Comparison of ENCODE assay signal across 14 mouse cellular contexts in genomic region chr1:86480735-86481447, GRCm38 (mm10). TPM values are rescaled to one million over a fixed set of nuclear protein-coding genes. Genes with fewer than 3 reads are reported as not detected.
DNase-seq lines count a peak whose midpoint lies in the region; ATAC-seq and TF ChIP-seq lines count a peak whose summit lies in the region.
"Had no signal": no experiment of that assay in that cellular context is flagged by ENCODE, and none has a peak within 500 bp of the region (broad histone marks: within the 10 kb centered on the region; RNA-seq: fewer than 3 reads in every experiment).

No protein-coding gene starts in this region.

- TF ChIP-seq POLR2A in bone marrow, adult 2 months (IDR thresholded peaks at IDR 0.05; ENCODE audit: borderline replicate concordance, control insufficient read depth, low read depth, low read length) = no peak

- H3K36me3 ChIP-seq in lung, embryonic 14.5 days (ENCODE audit: insufficient read depth) = no peaks in the 10 kb centered on the region
- H3K36me3 ChIP-seq in intestine, embryonic 16.5 days (ENCODE audit: control insufficient read depth, insufficient read depth, low read length) = no peaks in the 10 kb centered on the region
- no peaks in the 10 kb centered on the region for H3K36me3 ChIP-seq in liver, embryonic 16.5 days (ENCODE audit: control insufficient read depth, insufficient read depth)
- H3K36me3 ChIP-seq: heart, embryonic 12.5 days; midbrain, embryonic 12.5 days had no signal

- 0 out of 2 replicates have a peak, but pooled peaks cover 5% of the 10 kb centered on the region for H3K4me1 ChIP-seq in lung, embryonic 14.5 days (ENCODE audit: insufficient read depth)
- H3K4me1 ChIP-seq in bone marrow, adult 2 months (ENCODE audit: control insufficient read depth, insufficient read depth, low read length) = peaks cover 5% of the 10 kb centered on the region; the same call in 1 of the 2 replicates
- H3K4me1 ChIP-seq in intestine, embryonic 16.5 days (ENCODE audit: control insufficient read depth, insufficient read depth, low read length) = peaks cover 26% of the 10 kb centered on the region
- H3K4me1 ChIP-seq in liver, embryonic 16.5 days (ENCODE audit: control insufficient read depth, low read depth, low read length) = peaks cover 45% of the 10 kb centered on the region

- H3K27ac ChIP-seq in lung, embryonic 14.5 days (ENCODE audit: low read depth) = peak overlapping the region; percentile 66
- H3K27ac ChIP-seq in bone marrow, adult 2 months (ENCODE audit: control insufficient read depth, insufficient read depth, low read depth, low read length, poor library complexity) = 0 out of 2 replicates have a peak overlapping the region, but pooled peaks have one; percentile 26
- peak overlapping the region; percentile 83 for H3K27ac ChIP-seq in intestine, embryonic 16.5 days (ENCODE audit: low read length)
- peak overlapping the region; percentile 92 for H3K27ac ChIP-seq in liver, embryonic 16.5 days (ENCODE audit: low read length)
- H3K27ac ChIP-seq: hindbrain, postnatal 0 days; midbrain, embryonic 12.5 days had no signal

- no peak; the same call in 1 of the 2 replicates for ATAC-seq in lung, embryonic 14.5 days (ENCODE audit: insufficient read depth)
- no peak for ATAC-seq in intestine, embryonic 16.5 days
- ATAC-seq in liver, embryonic 16.5 days (ENCODE audit: low read depth) = peak; percentile 28; the same call in 1 of the 2 replicates
- ATAC-seq: hindbrain, postnatal 0 days had no signal

- no peaks in the 10 kb centered on the region for H3K9me3 ChIP-seq in lung, embryonic 14.5 days (ENCODE audit: low read depth, low read length)
- H3K9me3 ChIP-seq in intestine, embryonic 16.5 days (ENCODE audit: control insufficient read depth, low read length) = no peaks in the 10 kb centered on the region
- no peaks in the 10 kb centered on the region for H3K9me3 ChIP-seq in liver, embryonic 16.5 days (replicated peaks; ENCODE audit: control insufficient read depth, low read length)
- H3K9me3 ChIP-seq: heart, embryonic 12.5 days; midbrain, embryonic 12.5 days had no signal

- H3K27me3 ChIP-seq in lung, embryonic 14.5 days (ENCODE audit: insufficient read depth, low read length) = no peaks in the 10 kb centered on the region
- no peaks in the 10 kb centered on the region for H3K27me3 ChIP-seq in intestine, embryonic 16.5 days (replicated peaks; ENCODE audit: control insufficient read depth, insufficient read depth, low read length)
- no peaks in the 10 kb centered on the region for H3K27me3 ChIP-seq in liver, embryonic 16.5 days (ENCODE audit: control insufficient read depth, insufficient read depth, low read depth, low read length)
- H3K27me3 ChIP-seq: CH12.LX; heart, embryonic 12.5 days; midbrain, embryonic 12.5 days had no signal

- peak; percentile 20 for DNase-seq in lung, embryonic 14.5 days
- DNase-seq in lung, adult 18-20 months = no peak
- no peak for DNase-seq in spleen, adult 18-20 months
- no peak for DNase-seq in layer of hippocampus, adult 8-10 months (ENCODE audit: low spot score in 2 of 2)
- DNase-seq: layer of hippocampus, adult 9-11 months; left cerebral cortex, postnatal 4 days; thymus, postnatal 14 days had no signal

- TF ChIP-seq CTCF in lung, embryonic 14.5 days (IDR thresholded peaks at IDR 0.05; ENCODE audit: low read depth) = no peak
- no peak for TF ChIP-seq CTCF in bone marrow, adult 2 months (IDR thresholded peaks at IDR 0.05; ENCODE audit: control insufficient read depth, insufficient read depth, low read length)

- H3K4me3 ChIP-seq in lung, embryonic 14.5 days (ENCODE audit: low read depth, low read length) = no peak overlapping the region
- no peak overlapping the region for H3K4me3 ChIP-seq in bone marrow, adult 2 months (replicated peaks; ENCODE audit: control insufficient read depth, low read depth, low read length)
- no peak overlapping the region for H3K4me3 ChIP-seq in intestine, embryonic 16.5 days (ENCODE audit: low read length)
- H3K4me3 ChIP-seq in liver, embryonic 16.5 days (ENCODE audit: low read depth, low read length) = no peak overlapping the region
- H3K4me3 ChIP-seq: heart, embryonic 12.5 days; midbrain, embryonic 12.5 days had no signal

- no peak overlapping the region for H3K9ac ChIP-seq in lung, embryonic 14.5 days
- peak overlapping the region; percentile 12; the same call in 1 of the 2 replicates for H3K9ac ChIP-seq in intestine, embryonic 16.5 days (ENCODE audit: low read depth, low read length)
- H3K9ac ChIP-seq in liver, embryonic 16.5 days (ENCODE audit: low read depth, low read length) = peak overlapping the region; percentile 27
- H3K9ac ChIP-seq: heart, embryonic 12.5 days; midbrain, embryonic 12.5 days had no signal

- H3K4me2 ChIP-seq in lung, embryonic 14.5 days = no peak overlapping the region
- no peak overlapping the region for H3K4me2 ChIP-seq in intestine, embryonic 16.5 days (ENCODE audit: low read depth, low read length)
- H3K4me2 ChIP-seq in liver, embryonic 16.5 days (ENCODE audit: low read depth, low read length) = no peak overlapping the region
- H3K4me2 ChIP-seq: heart, embryonic 12.5 days; midbrain, embryonic 12.5 days had no signal

- WGBS in lung, embryonic 14.5 days = 70% methylated on average over 8 of the region's 8 CpGs
- 79% methylated on average over 8 of the region's 8 CpGs for WGBS in bone marrow, adult 2 months
- WGBS in intestine, embryonic 16.5 days = 78% methylated on average over 8 of the region's 8 CpGs
- 63% methylated on average over 8 of the region's 8 CpGs for WGBS in liver, embryonic 16.5 days (ENCODE audit: insufficient replicate concordance)

RNA-seq across cellular contexts. Expression of gene Ptma, which starts 45.6 kb away (rescaled TPM):
- polyA plus RNA-seq in lung, embryonic 14.5 days (2014; fragmentation: Nextera tagmentation; extraction: Ambion mirVana) = 3,453 and 3,547 TPM in 2 replicates
- polyA plus RNA-seq in bone marrow, adult 2 months (2011; ENCODE audit: insufficient read depth, insufficient read length, low replicate concordance, missing spikeins) = 1,145 and 1,395 TPM in 2 replicates
- 1,684 and 1,813 TPM in 2 replicates for polyA plus RNA-seq in intestine, embryonic 16.5 days (2015; fragmentation: Nextera tagmentation; extraction: Ambion mirVana)
- 500 and 746 TPM in 2 replicates for polyA plus RNA-seq in liver, embryonic 16.5 days (2015; fragmentation: Nextera tagmentation; extraction: Ambion mirVana)
- total RNA-seq in layer of hippocampus, adult 8-10 months (2022) = 100 to 1,000 TPM; 420 to 464 (median 444) TPM

RNA-seq across cellular contexts. Expression of gene Tex44, which starts 54.8 kb away (rescaled TPM):
- not detected in 2 replicates for polyA plus RNA-seq in lung, embryonic 14.5 days (2014; fragmentation: Nextera tagmentation; extraction: Ambion mirVana)
- not detected in 2 replicates for polyA plus RNA-seq in bone marrow, adult 2 months (2011; ENCODE audit: insufficient read depth, insufficient read length, low replicate concordance, missing spikeins)
- not detected in 2 replicates for polyA plus RNA-seq in intestine, embryonic 16.5 days (2015; fragmentation: Nextera tagmentation; extraction: Ambion mirVana)
- polyA plus RNA-seq in liver, embryonic 16.5 days (2015; fragmentation: Nextera tagmentation; extraction: Ambion mirVana) = not detected in 2 replicates
- not detected for total RNA-seq in layer of hippocampus, adult 8-10 months (2022)
- total RNA-seq: CH12.LX; hindbrain, postnatal 0 days; left cerebral cortex, postnatal 4 days had no signal
- polyA plus RNA-seq: heart, embryonic 12.5 days; hindbrain, postnatal 0 days; midbrain, embryonic 12.5 days had no signal

RNA-seq across cellular contexts. Expression of gene Nmur1, which starts 54.9 kb away (rescaled TPM):
- polyA plus RNA-seq in lung, embryonic 14.5 days (2014; fragmentation: Nextera tagmentation; extraction: Ambion mirVana) = not detected in 2 replicates
- not detected in 2 replicates for polyA plus RNA-seq in bone marrow, adult 2 months (2011; ENCODE audit: insufficient read depth, insufficient read length, low replicate concordance, missing spikeins)
- 0.46 and 0.88 TPM in 2 replicates for polyA plus RNA-seq in intestine, embryonic 16.5 days (2015; fragmentation: Nextera tagmentation; extraction: Ambion mirVana)
- not detected in 2 replicates for polyA plus RNA-seq in liver, embryonic 16.5 days (2015; fragmentation: Nextera tagmentation; extraction: Ambion mirVana)
- not detected for total RNA-seq in layer of hippocampus, adult 8-10 months (2022)
- total RNA-seq: CH12.LX had no signal
- polyA plus RNA-seq: heart, embryonic 12.5 days; midbrain, embryonic 12.5 days had no signal

Comparison
In these comparisons a context has a peak if more than half of its experiments do, and no peak if none do; other contexts are left out.
1. H3K27ac ChIP-seq: peak in every context shown above with its lines; median percentile 92 in liver, embryonic 16.5 days; 83 in intestine, embryonic 16.5 days; 66 in lung, embryonic 14.5 days; 26 in bone marrow, adult 2 months.